Mouse (Mus musculus) hindbrain, embryonic 16.5 days (tissue): ENCODE results near the gene Gpr19. TPM values are rescaled to one million over a fixed set of nuclear protein-coding genes. Genes with fewer than 3 reads are reported as not detected.

Source experiments
- ATAC-seq: fragments of 200-750 bp; cut with Nextera tagmentation; 2 replicates; pipeline ENCODE4 v1.8.0; 2017; ENCODE audit warnings: moderate TSS enrichment, moderate library complexity
- H3K27ac ChIP-seq: fragments of 300-500 bp; sonication (generic); 2 replicates; pipeline ENCODE4 v1.5.1; 2014; ENCODE audit warnings: low read depth, mild to moderate bottlenecking, control low read depth, low read length, moderate library complexity
- H3K27me3 ChIP-seq: fragments of 300-500 bp; sonication (generic); replicated peaks from 2 replicates; pipeline ENCODE4 v1.6.1; 2014; ENCODE audit warnings: low read length; ENCODE audit not compliant: control insufficient read depth, insufficient read depth
- H3K36me3 ChIP-seq: fragments of 300-500 bp; sonication (generic); 2 replicates; pipeline ENCODE4 v1.6.1; 2014; ENCODE audit warnings: mild to moderate bottlenecking, low read length, moderate library complexity, mixed read lengths; ENCODE audit not compliant: control insufficient read depth, insufficient read depth
- H3K4me1 ChIP-seq: fragments of 300-500 bp; sonication (generic); 2 replicates; pipeline ENCODE4 v1.6.1; 2014; ENCODE audit warnings: low read depth, low read length; ENCODE audit not compliant: control insufficient read depth, insufficient read depth
- H3K4me2 ChIP-seq: fragments of 300-500 bp; sonication (generic); 2 replicates; pipeline ENCODE4 v1.6.1; 2014; ENCODE audit warnings: mild to moderate bottlenecking, low read length, control low read depth, moderate library complexity
- H3K4me3 ChIP-seq: fragments of 300-500 bp; sonication (generic); 2 replicates; pipeline ENCODE4 v1.5.1; 2014; ENCODE audit warnings: mild to moderate bottlenecking, low read length, control low read depth, moderate library complexity
- H3K9ac ChIP-seq: fragments of 300-500 bp; sonication (generic); 2 replicates; pipeline ENCODE4 v1.6.1; 2014; ENCODE audit warnings: low read depth, mild to moderate bottlenecking, control low read depth, low read length, moderate library complexity
- H3K9me3 ChIP-seq: fragments of 300-500 bp; sonication (generic); 2 replicates; pipeline ENCODE4 v1.6.1; 2014; ENCODE audit warnings: mild to moderate bottlenecking, low read length, moderate library complexity; ENCODE audit not compliant: control insufficient read depth
- WGBS: fragments of 180-500 bp; shearing (Covaris S2); extraction: QIAGEN DNeasy Blood & Tissue Kit; methylation state at CpG from one replicate; pipeline ENCODE4 v1.1.7; 2014; 5-methylcytosine and 5-hydroxymethylcytosine counted together
- polyA plus RNA-seq: library from polyadenylated mRNA; unstranded; fragments of >200 nt; fragmentation: Nextera tagmentation; extraction: Ambion mirVana; gene quantifications from 2 replicates; pipeline ENCODE4 v1.2.1, GENCODE M21; 2015

The Gpr19 gene
- polyA plus RNA-seq, 1 experiment from 2014 or later, result 41.3 TPM

DNA sequence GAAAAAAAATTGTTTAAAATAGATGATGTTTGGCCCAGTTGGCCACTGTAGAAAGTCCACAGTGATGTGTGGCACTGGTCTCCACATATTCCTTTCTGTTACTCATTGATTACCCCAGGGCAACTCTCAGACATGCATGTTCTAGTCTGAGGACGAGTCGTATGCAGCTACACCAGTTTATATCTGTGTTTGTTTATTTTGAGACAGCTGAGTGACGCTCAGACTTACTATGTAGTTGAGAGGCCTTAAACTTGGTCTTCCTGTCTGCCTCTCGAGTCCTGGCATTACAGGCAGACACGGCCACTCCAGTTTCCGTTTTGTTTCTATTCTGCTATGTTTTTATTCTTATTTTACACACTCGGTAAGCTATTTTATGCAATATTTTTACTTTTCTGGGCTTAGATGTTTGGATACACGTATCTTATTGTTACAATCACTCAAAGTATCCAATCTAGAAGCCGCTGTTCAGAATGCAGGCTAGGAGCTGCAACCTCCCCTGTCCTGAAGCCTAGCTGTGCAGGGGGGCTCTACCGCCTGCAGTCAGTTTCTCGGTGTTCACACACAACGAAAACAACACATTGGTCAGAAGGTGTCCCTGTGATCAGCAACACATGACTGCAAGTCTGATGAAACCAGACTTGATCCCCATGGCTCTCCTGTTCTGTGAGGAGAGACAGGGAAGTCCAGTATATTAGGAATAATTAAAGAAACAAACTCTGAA, 34.3 kb upstream of the Gpr19 start:
- no peak for ATAC-seq
- 74% methylated on average over 12 of the region's 12 CpGs for WGBS
- no peak overlapping the region for H3K4me3 ChIP-seq
- no peaks in the 10 kb centered on the region for H3K9me3 ChIP-seq
- H3K27ac ChIP-seq, result no peak overlapping the region
- no peak overlapping the region for H3K4me2 ChIP-seq
- H3K36me3 ChIP-seq, result no peaks in the 10 kb centered on the region
- H3K4me1 ChIP-seq, result 0 out of 2 replicates have a peak, but pooled peaks cover under 1% of the 10 kb centered on the region
- no peak overlapping the region for H3K9ac ChIP-seq
- no peaks in the 10 kb centered on the region for H3K27me3 ChIP-seq

GRCm38 (mm10) chr6:134931146-134931545, 32.8 kb upstream of the Gpr19 start:
- H3K4me2 ChIP-seq, result no peak overlapping the region
- no peak overlapping the region for H3K27ac ChIP-seq
- no peak overlapping the region for H3K4me3 ChIP-seq
- H3K9me3 ChIP-seq, result no peaks in the 10 kb centered on the region
- WGBS, result 77% methylated on average over 3 of the region's 3 CpGs
- no peak for ATAC-seq
- no peak overlapping the region for H3K9ac ChIP-seq
- no peaks in the 10 kb centered on the region for H3K27me3 ChIP-seq
- H3K4me1 ChIP-seq, result peaks cover 13% of the 10 kb centered on the region; the same call in 1 of the 2 replicates
- no peaks in the 10 kb centered on the region for H3K36me3 ChIP-seq

DNA sequence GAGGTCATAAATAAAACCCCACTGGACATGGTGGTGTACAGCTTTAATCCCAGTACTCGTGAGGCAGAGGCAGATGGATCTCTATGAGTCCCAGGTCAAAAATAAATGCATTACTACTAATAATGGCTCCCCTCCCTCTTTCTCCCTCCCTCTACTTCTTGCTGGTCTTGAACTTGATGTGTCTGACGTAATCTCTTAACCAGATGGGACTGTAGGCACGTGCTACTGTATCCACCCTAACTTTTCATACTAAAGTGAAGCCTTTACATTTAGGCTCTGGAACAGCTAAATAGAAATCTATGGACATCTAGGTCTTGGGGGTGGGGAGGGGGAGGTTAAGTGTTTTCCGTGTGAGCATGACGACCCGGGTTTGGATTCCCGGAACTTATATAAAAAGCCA, 32.0 kb upstream of the Gpr19 start:
- Histone ChIP-seq H3K4me3 (0 out of 2 replicates have a peak overlapping the region, but pooled peaks have one; percentile 4), H3K9me3 (no peaks in the 10 kb centered on the region), H3K36me3 (no peaks in the 10 kb centered on the region), H3K4me1 (peaks cover 13% of the 10 kb centered on the region; the same call in 1 of the 2 replicates), H3K4me2 (peak overlapping the region; percentile 9), H3K27me3 (no peaks in the 10 kb centered on the region), H3K27ac (no peak overlapping the region), H3K9ac (no peak overlapping the region)
- no peak for ATAC-seq
- WGBS, result 78% methylated on average over 7 of the region's 7 CpGs

- H3K27me3 ChIP-seq, result no peaks in the 10 kb centered on the region
- 0 out of 2 replicates have a peak overlapping the region, but pooled peaks have one; percentile 32 for H3K9ac ChIP-seq
- H3K4me2 ChIP-seq, result peak overlapping the region; percentile 9
- H3K36me3 ChIP-seq, result no peaks in the 10 kb centered on the region
- H3K9me3 ChIP-seq, result no peaks in the 10 kb centered on the region
- peaks cover 13% of the 10 kb centered on the region; the same call in 1 of the 2 replicates for H3K4me1 ChIP-seq
- ATAC-seq, result no peak
- H3K27ac ChIP-seq, result no peak overlapping the region
- H3K4me3 ChIP-seq, result peak overlapping the region; percentile 4; the same call in 1 of the 2 replicates
- WGBS, result 54% methylated on average over 4 of the region's 4 CpGs
Measured at GRCm38 (mm10) chr6:134929926-134930325, 31.5 kb upstream of the Gpr19 start.

- Histone ChIP-seq H3K4me1 (peaks cover 13% of the 10 kb centered on the region), H3K27ac (peak overlapping the region; percentile 91)
Measured at GRCm38 (mm10) chr6:134928889-134929310, 30.5 kb upstream of the Gpr19 start.

GRCm38 (mm10) chr6:134928096-134928888, 29.9 kb upstream of the Gpr19 start:
- Histone ChIP-seq H3K4me2 (peak overlapping the region; percentile 95), H3K27me3 (no peaks in the 10 kb centered on the region), H3K36me3 (no peaks in the 10 kb centered on the region), H3K9ac (peak overlapping the region; percentile 77), H3K9me3 (no peaks in the 10 kb centered on the region), H3K4me1 (peaks cover 15% of the 10 kb centered on the region), H3K4me3 (peak overlapping the region; percentile 72), H3K27ac (peak overlapping the region; percentile 91)
- ATAC-seq, result peak; percentile 91
- 1% methylated on average over 56 of the region's 63 CpGs for WGBS

More at GRCm38 (mm10) chr6:134928889-134929310, 30.5 kb upstream of the Gpr19 start:
- no peaks in the 10 kb centered on the region for H3K9me3 ChIP-seq
- under 1% methylated on average over 15 of the region's 15 CpGs for WGBS
- ATAC-seq, result peak; percentile 22
- H3K9ac ChIP-seq, result peak overlapping the region; percentile 77; the same call in 1 of the 2 replicates
- H3K4me2 ChIP-seq, result peak overlapping the region; percentile 95
- peak overlapping the region; percentile 72 for H3K4me3 ChIP-seq
- H3K36me3 ChIP-seq, result no peaks in the 10 kb centered on the region
- no peaks in the 10 kb centered on the region for H3K27me3 ChIP-seq

DNA sequence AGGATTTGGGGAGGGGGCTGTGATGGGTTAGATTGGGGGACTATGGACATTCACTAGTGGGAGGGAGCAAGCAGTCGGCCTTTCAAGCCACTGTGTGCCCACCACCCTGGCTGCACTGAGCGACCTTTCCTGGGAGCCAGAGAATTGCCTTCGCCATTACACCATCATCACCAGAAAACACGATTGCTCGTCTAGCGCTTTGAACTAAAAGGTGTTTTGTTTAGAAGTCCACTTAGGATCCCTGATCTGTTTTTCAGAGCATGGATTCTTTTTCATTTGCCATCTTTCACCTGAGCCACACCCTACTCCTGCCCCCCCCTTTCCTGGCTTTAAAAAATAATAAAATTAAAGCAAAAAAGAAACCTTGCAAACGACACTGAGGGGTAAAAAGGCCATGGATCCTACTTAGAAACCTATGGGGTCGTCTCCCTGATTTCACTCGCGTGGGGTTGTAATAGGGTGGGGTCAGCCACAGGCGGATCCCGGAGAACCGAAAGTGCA, 29.3 kb upstream of the Gpr19 start:
- Histone ChIP-seq H3K27ac (peak overlapping the region; percentile 91), H3K27me3 (no peaks in the 10 kb centered on the region), H3K9me3 (no peaks in the 10 kb centered on the region), H3K4me1 (peaks cover 18% of the 10 kb centered on the region), H3K9ac (peak overlapping the region; percentile 77), H3K4me3 (peak overlapping the region; percentile 72), H3K36me3 (no peaks in the 10 kb centered on the region), H3K4me2 (peak overlapping the region; percentile 95)
- ATAC-seq, result peak; percentile 11; the same call in 1 of the 2 replicates
- 0% methylated on average over 13 of the region's 13 CpGs for whole genome bisulfite sequencing

- H3K27ac ChIP-seq, result peak overlapping the region; percentile 91
- H3K9ac ChIP-seq, result peak overlapping the region; percentile 77
- peak overlapping the region; percentile 95 for H3K4me2 ChIP-seq
- no peaks in the 10 kb centered on the region for H3K9me3 ChIP-seq
- H3K36me3 ChIP-seq, result no peaks in the 10 kb centered on the region
- H3K4me3 ChIP-seq, result peak overlapping the region; percentile 72
- peak; percentile 35 for ATAC-seq
- H3K27me3 ChIP-seq, result no peaks in the 10 kb centered on the region
- H3K4me1 ChIP-seq, result peaks cover 24% of the 10 kb centered on the region
- under 1% methylated on average over 62 of the region's 63 CpGs for WGBS
Measured at GRCm38 (mm10) chr6:134926803-134927594, 28.6 kb upstream of the Gpr19 start.
